Mouse (Mus musculus) liver, postnatal 0 days (tissue): ENCODE measurements around the gene Mme. TPM values are rescaled to one million over a fixed set of nuclear protein-coding genes. Genes with fewer than 3 reads are reported as not detected.

Source experiments
- ATAC-seq: fragments of 200-750 bp; cut with Nextera tagmentation; 2 replicates; pipeline ENCODE4 v1.8.0; 2017; ENCODE audit warnings: mild to moderate bottlenecking, moderate library complexity
- DNase-seq: peaks from one replicate; pipeline ENCODE4 v3.0.0-alpha.2; 2016
- H3K27ac ChIP-seq: fragments of 300-500 bp; sonication (generic); 2 replicates; pipeline ENCODE4 v1.5.1; 2014; ENCODE audit warnings: antibody characterized with exemption, moderate library complexity, mild to moderate bottlenecking, low read depth
- H3K27me3 ChIP-seq: fragments of 300-500 bp; sonication (generic); 2 replicates; pipeline ENCODE4 v1.6.1; 2014; ENCODE audit warnings: low read length, control low read depth, mixed read lengths; ENCODE audit not compliant: insufficient read depth
- H3K36me3 ChIP-seq: fragments of 300-500 bp; sonication (generic); replicated peaks from 2 replicates; pipeline ENCODE4 v1.6.1; 2014; ENCODE audit warnings: mild to moderate bottlenecking, control low read depth, low read length, moderate library complexity, mixed read lengths; ENCODE audit not compliant: insufficient read depth
- H3K4me1 ChIP-seq: fragments of 300-500 bp; sonication (generic); 2 replicates; pipeline ENCODE4 v1.6.1; 2014; ENCODE audit warnings: antibody characterized with exemption, mild to moderate bottlenecking, control low read depth; ENCODE audit not compliant: insufficient read depth
- H3K4me2 ChIP-seq: fragments of 300-500 bp; sonication (generic); 2 replicates; pipeline ENCODE4 v1.6.1; 2014; ENCODE audit warnings: low read depth, mild to moderate bottlenecking, low read length, moderate library complexity, mixed read lengths
- H3K4me3 ChIP-seq: fragments of 300-500 bp; sonication (generic); 2 replicates; pipeline ENCODE4 v1.5.1; 2014; ENCODE audit warnings: low read depth, low read length
- H3K9ac ChIP-seq: fragments of 300-500 bp; sonication (generic); replicated peaks from 2 replicates; pipeline ENCODE4 v1.6.1; 2014; ENCODE audit warnings: mild to moderate bottlenecking, moderate library complexity
- H3K9me3 ChIP-seq: fragments of 300-500 bp; sonication (generic); 2 replicates; pipeline ENCODE4 v1.6.1; 2016; ENCODE audit warnings: mild to moderate bottlenecking, control low read depth, low read length, mixed read lengths
- CTCF ChIP-seq: sonication (generic); IDR thresholded peaks from 2 replicates; pipeline ENCODE4 v1.5.1; 2016; ENCODE audit warnings: antibody characterized with exemption, low read depth
- EP300 ChIP-seq: IDR thresholded peaks from 2 replicates; pipeline ENCODE4 v1.6.1; 2016; ENCODE audit warnings: antibody characterized with exemption, low read depth, mild to moderate bottlenecking
- WGBS: fragments of 180-500 bp; shearing (Covaris S2); extraction: QIAGEN DNeasy Blood & Tissue Kit; methylation state at CpG from one replicate; pipeline ENCODE4 v1.1.7; 2014; ENCODE audit not compliant: insufficient replicate concordance; 5-methylcytosine and 5-hydroxymethylcytosine counted together
- polyA plus RNA-seq: library from polyadenylated mRNA; unstranded; fragments of >200 nt; fragmentation: Nextera tagmentation; extraction: Ambion mirVana; gene quantifications from 2 replicates; pipeline ENCODE4 v1.2.1, GENCODE M21; 2015

Mme gene
- polyA plus RNA-seq, 1 experiment from 2014 or later = 0.06 TPM

DNA sequence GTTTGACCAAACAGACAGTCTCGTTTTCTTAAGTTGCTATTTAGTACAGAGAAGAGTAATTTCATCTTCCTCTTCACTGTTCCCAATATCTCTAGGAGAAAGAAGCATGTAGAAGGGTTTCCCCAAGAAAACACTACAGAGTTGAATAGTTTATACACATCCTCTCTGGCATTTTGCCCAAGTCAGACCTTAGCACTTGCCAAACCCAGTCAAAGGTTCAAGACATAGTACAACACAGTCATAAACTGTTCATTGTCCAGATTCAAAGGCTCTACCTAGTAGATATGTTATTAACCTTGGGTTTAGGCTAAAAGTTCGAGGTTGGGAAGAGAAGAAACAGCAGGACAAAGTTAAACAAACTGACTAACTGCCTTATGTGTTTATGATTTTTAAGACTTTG lies 143.7 kb downstream of the Mme start:
- 36% methylated on average over 2 of the region's 2 CpGs for WGBS
- no peak for TF ChIP-seq EP300
- TF ChIP-seq CTCF = no peak
- H3K27me3 ChIP-seq = no peaks in the 10 kb centered on the region
- no peak overlapping the region for H3K4me2 ChIP-seq
- H3K4me3 ChIP-seq = no peak overlapping the region
- no peak overlapping the region for H3K9ac ChIP-seq
- no peak for DNase-seq
- no peaks in the 10 kb centered on the region for H3K36me3 ChIP-seq
- no peak overlapping the region for H3K27ac ChIP-seq
- H3K9me3 ChIP-seq = no peaks in the 10 kb centered on the region
- no peaks in the 10 kb centered on the region for H3K4me1 ChIP-seq
- no peak for ATAC-seq

DNA sequence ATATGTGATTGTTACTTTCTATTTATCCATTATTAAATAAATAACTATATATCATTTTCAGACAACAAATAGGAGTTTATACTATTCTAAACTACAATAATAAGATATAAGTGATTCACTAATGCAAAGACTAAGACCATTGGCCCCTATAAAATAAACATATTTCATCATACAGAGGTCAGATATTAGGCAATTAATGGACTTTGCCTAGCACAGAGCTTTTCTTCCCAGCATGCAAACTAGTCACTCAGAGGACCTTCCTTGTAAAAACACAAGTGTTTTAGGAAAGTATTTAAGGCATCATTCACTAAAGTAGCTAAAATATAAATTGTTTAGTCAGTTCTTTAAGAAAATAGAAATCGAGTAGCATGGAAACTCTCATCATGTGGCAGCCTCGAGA lies 149.4 kb downstream of the Mme start:
- WGBS = 53% methylated on average over 2 of the region's 2 CpGs
- Histone ChIP-seq H3K4me3 (no peak overlapping the region), H3K9ac (no peak overlapping the region), H3K9me3 (no peaks in the 10 kb centered on the region), H3K27ac (no peak overlapping the region), H3K36me3 (no peaks in the 10 kb centered on the region), H3K4me2 (no peak overlapping the region), H3K4me1 (no peaks in the 10 kb centered on the region), H3K27me3 (no peaks in the 10 kb centered on the region)
- no peak for TF ChIP-seq CTCF
- TF ChIP-seq EP300 = no peak
- DNase-seq (no peak), ATAC-seq (no peak)

DNA sequence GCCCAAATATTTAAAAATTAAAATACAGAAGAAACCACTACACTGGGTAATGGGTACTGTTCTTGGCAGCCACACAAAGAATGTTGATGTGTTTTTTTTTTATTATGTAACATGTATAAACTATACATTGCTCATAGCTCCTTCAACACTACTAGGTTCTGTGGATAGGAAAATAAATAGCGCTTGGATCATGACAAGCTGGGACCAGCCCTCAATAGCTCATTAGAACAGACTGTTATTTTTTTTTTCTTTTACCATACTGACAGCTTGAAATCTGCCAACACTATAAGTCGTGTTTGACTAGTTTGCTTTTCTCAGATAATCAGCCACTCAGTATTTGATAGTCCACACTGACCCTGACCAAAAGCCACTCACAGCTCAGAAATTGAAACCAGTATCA lies 150.0 kb downstream of the Mme start:
- TF ChIP-seq CTCF (no peak), EP300 (no peak)
- 60% methylated on average over 2 of the region's 2 CpGs for WGBS
- no peak overlapping the region for H3K4me2 ChIP-seq
- ATAC-seq (no peak), DNase-seq (no peak)
- H3K27me3 ChIP-seq = no peaks in the 10 kb centered on the region
- H3K36me3 ChIP-seq = no peaks in the 10 kb centered on the region
- no peak overlapping the region for H3K27ac ChIP-seq
- no peaks in the 10 kb centered on the region for H3K9me3 ChIP-seq
- H3K4me1 ChIP-seq = no peaks in the 10 kb centered on the region
- no peak overlapping the region for H3K9ac ChIP-seq
- H3K4me3 ChIP-seq = no peak overlapping the region

DNA sequence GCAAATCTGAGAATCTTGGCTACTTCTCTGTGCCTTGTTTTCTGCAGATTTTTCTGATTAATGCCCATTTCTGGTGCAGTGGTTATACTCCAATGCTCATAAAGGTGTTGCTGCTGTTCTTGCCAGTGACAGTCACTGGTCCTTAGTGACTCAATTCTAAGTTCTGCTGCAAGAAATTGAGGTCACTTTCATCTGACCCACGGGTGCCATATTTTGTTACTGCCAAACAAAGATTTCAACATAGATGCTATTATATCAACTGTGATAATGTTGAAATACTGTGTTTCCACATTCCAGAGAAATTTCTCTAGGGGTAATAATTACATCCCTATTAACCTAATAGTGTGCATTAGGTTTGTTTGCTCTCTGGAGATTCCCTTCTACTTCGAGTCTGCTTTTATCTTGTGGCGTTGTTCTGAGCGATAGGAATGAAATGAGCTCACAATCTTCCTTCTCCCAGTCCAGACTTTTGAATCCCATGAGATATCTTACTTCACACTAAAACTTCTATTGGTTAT lies 153.1 kb downstream of the Mme start:
- no peaks in the 10 kb centered on the region for H3K9me3 ChIP-seq
- ATAC-seq (no peak), DNase-seq (no peak)
- WGBS = 73% methylated on average over 4 of the region's 4 CpGs
- no peaks in the 10 kb centered on the region for H3K36me3 ChIP-seq
- H3K27me3 ChIP-seq = no peaks in the 10 kb centered on the region
- H3K4me3 ChIP-seq = no peak overlapping the region
- H3K4me1 ChIP-seq = no peaks in the 10 kb centered on the region
- no peak overlapping the region for H3K27ac ChIP-seq
- no peak overlapping the region for H3K4me2 ChIP-seq
- H3K9ac ChIP-seq = no peak overlapping the region
- no peak for TF ChIP-seq EP300

DNA sequence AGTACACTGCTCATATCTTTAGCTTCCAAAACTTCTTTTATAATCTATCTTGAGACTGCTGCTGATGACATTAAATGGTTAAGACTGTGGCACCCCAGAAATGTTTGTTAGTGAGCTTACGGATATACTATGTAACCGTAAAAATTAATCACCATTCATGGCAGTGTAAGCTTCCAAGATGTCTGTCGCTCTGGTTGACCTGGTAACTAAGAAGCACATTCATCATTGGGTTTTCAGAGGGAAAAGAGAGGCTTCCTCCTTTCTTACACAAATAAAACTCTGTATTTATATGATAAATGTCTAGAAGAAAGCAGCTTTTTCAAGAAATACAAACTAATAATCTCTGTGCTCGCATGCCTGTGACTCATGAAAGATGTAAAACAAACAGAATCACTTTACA lies 156.8 kb downstream of the Mme start:
- TF ChIP-seq CTCF (no peak), EP300 (no peak)
- no peak overlapping the region for H3K9ac ChIP-seq
- no peaks in the 10 kb centered on the region for H3K4me1 ChIP-seq
- no peak overlapping the region for H3K4me3 ChIP-seq
- DNase-seq = no peak
- 81% methylated on average over 4 of the region's 4 CpGs for WGBS
- H3K9me3 ChIP-seq = no peaks in the 10 kb centered on the region
- no peak for ATAC-seq
- H3K27me3 ChIP-seq = no peaks in the 10 kb centered on the region
- H3K27ac ChIP-seq = no peak overlapping the region
- H3K4me2 ChIP-seq = no peak overlapping the region
- no peaks in the 10 kb centered on the region for H3K36me3 ChIP-seq

DNA sequence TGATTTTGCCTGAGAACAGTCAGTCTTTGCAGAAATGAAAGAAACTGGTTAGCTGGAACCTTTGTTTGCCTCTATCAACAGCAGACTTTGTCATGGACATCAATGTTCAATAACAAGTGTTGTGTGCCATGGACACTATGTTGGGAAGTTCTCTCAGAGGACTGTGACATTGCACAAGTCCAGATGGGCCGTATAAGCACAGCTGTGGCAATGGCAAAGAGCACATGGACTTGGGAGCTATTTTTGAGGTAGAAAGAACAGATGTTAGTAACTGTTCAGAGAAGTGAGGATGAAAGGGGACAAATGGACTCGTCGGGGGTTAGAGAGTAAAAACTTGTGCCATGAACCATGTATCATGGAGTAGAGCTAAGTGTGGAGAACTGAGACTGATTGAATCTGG lies 165.1 kb downstream of the Mme start:
- TF ChIP-seq EP300 = no peak
- no peak for TF ChIP-seq CTCF
- H3K4me2 ChIP-seq = no peak overlapping the region
- H3K4me1 ChIP-seq = no peaks in the 10 kb centered on the region
- H3K27ac ChIP-seq = no peak overlapping the region
- H3K4me3 ChIP-seq = no peak overlapping the region
- DNase-seq = no peak
- H3K9me3 ChIP-seq = no peaks in the 10 kb centered on the region
- 73% methylated on average over 3 of the region's 3 CpGs for WGBS
- no peaks in the 10 kb centered on the region for H3K36me3 ChIP-seq
- H3K27me3 ChIP-seq = no peaks in the 10 kb centered on the region
- no peak for ATAC-seq
- H3K9ac ChIP-seq = no peak overlapping the region

DNA sequence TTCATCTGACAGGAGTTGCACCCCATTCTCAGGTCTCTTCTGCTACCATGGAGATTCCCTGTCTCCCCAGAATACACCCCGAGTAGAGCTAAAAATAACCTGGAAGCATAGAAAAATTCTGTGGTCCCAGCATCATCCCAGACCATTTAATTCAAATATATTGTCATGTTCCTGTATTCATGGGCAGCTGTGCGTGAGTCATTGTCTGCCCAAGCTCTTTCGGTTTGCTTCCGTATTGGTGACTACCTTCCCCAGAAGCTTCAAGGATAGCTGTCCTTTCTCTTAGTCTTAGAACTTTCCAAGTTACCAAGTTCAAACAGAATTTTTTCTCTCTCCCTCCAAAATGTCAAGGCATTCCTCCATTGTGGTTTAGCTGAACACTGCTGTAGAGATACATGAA lies 169.7 kb downstream of the Mme start:
- Histone ChIP-seq H3K9ac (no peak overlapping the region), H3K27ac (no peak overlapping the region), H3K4me1 (no peaks in the 10 kb centered on the region), H3K27me3 (no peaks in the 10 kb centered on the region), H3K4me2 (no peak overlapping the region), H3K9me3 (no peaks in the 10 kb centered on the region), H3K36me3 (no peaks in the 10 kb centered on the region), H3K4me3 (no peak overlapping the region)
- no peak for DNase-seq
- TF ChIP-seq EP300 = no peak
- no peak for TF ChIP-seq CTCF
- ATAC-seq = no peak
- 82% methylated on average over 4 of the region's 4 CpGs for WGBS
